Mouse (Mus musculus) myocyte (in vitro differentiated cells): ENCODE results near the gene Tnip2. TPM values are rescaled to one million over a fixed set of nuclear protein-coding genes. Genes with fewer than 3 reads are reported as not detected.

Experiments used
- H3K27me3 ChIP-seq: one replicate; pipeline ENCODE4 v1.6.1; 2011; ENCODE audit not compliant: control insufficient read depth, insufficient read depth, insufficient read length
- H3K36me3 ChIP-seq: one replicate; pipeline ENCODE4 v1.6.1; 2011; ENCODE audit not compliant: control insufficient read depth, insufficient read depth
- H3K4me2 ChIP-seq: one replicate; pipeline ENCODE4 v1.6.1; 2011; ENCODE audit warnings: low read depth, control low read depth
- H3K4me3 ChIP-seq: one replicate; pipeline ENCODE4 v1.5.1; 2011; ENCODE audit warnings: mild to moderate bottlenecking, control low read depth, moderate library complexity
- H3K79me2 ChIP-seq: one replicate; pipeline ENCODE4 v1.6.1; 2011; ENCODE audit not compliant: control insufficient read depth, insufficient read depth
- H3ac ChIP-seq: one replicate; pipeline ENCODE4 v1.6.1; 2011; ENCODE audit not compliant: control insufficient read depth, insufficient read length
- CEBPB ChIP-seq: IDR thresholded peaks from 2 replicates; pipeline ENCODE4 v1.6.1; 2011; ENCODE audit warnings: mild to moderate bottlenecking, moderate library complexity; ENCODE audit not compliant: poor library complexity, insufficient read depth, severe bottlenecking
- E2F4 ChIP-seq: IDR thresholded peaks from one replicate; pipeline ENCODE4 v1.6.1; 2011; ENCODE audit warnings: mild to moderate bottlenecking, control low read depth, moderate library complexity; ENCODE audit not compliant: insufficient read depth
- MAX ChIP-seq: IDR thresholded peaks from one replicate; pipeline ENCODE4 v1.6.1; 2011; ENCODE audit warnings: low read depth, mild to moderate bottlenecking, control low read depth
- MYOD1 ChIP-seq, 3 experiments: IDR thresholded peaks; one replicate each; pipeline ENCODE4 v1.6.1; 2011; ENCODE audit warnings: control low read depth in 2 of 3, low read depth in 2 of 3, mild to moderate bottlenecking in 2 of 3, moderate library complexity in 1 of 3; ENCODE audit not compliant: insufficient read length in 2 of 3, control insufficient read depth in 1 of 3
- MYOG ChIP-seq, 3 experiments: IDR thresholded peaks; one replicate each; pipeline ENCODE4 v1.6.1; 2011; ENCODE audit warnings: control low read depth in 2 of 3, low read depth in 2 of 3, mild to moderate bottlenecking in 2 of 3; ENCODE audit not compliant: insufficient read length in 2 of 3, control insufficient read depth in 1 of 3, insufficient read depth in 1 of 3
- POLR2A ChIP-seq: IDR thresholded peaks from one replicate; pipeline ENCODE4 v1.6.1; 2011; ENCODE audit warnings: low read depth, mild to moderate bottlenecking, control low read depth, moderate library complexity; ENCODE audit not compliant: insufficient read length
- POLR2AphosphoS2 ChIP-seq: IDR thresholded peaks from one replicate; pipeline ENCODE4 v1.6.1; 2011; ENCODE audit warnings: low read depth, control low read depth; ENCODE audit not compliant: insufficient read length
- REST ChIP-seq: IDR thresholded peaks from one replicate; pipeline ENCODE4 v1.6.1; 2011; ENCODE audit warnings: mild to moderate bottlenecking, control low read depth, moderate library complexity; ENCODE audit not compliant: insufficient read depth, insufficient read length
- SRF ChIP-seq: IDR thresholded peaks from one replicate; pipeline ENCODE4 v1.6.1; 2011; ENCODE audit warnings: low read depth; ENCODE audit not compliant: control insufficient read depth, insufficient read length
- TCF12 ChIP-seq: IDR thresholded peaks from one replicate; pipeline ENCODE4 v1.6.1; 2011; ENCODE audit warnings: mild to moderate bottlenecking, control low read depth; ENCODE audit not compliant: poor library complexity, insufficient read depth, severe bottlenecking
- TCF3 ChIP-seq: IDR thresholded peaks from one replicate; pipeline ENCODE4 v1.6.1; 2011; ENCODE audit warnings: low read depth, control low read depth; ENCODE audit not compliant: insufficient read length
- USF1 ChIP-seq: IDR thresholded peaks from one replicate; pipeline ENCODE4 v1.6.1; 2011; ENCODE audit warnings: low read depth, mild to moderate bottlenecking, control low read depth, moderate library complexity
- polyA plus RNA-seq: library from polyadenylated mRNA; unstranded; fragments of >200 nt; fragmentation: generic; extraction: Trizol; gene quantifications from one replicate; pipeline ENCODE4 v1.2.1, GENCODE M21; 2012; ENCODE audit warnings: missing spikeins

Gene Tnip2
- polyA plus RNA-seq, 1 experiment: 10.6 TPM

- TF ChIP-seq MYOD1 (IDR thresholded peaks at IDR 0.05; ENCODE audit: control insufficient read depth in 1 of 3, insufficient read length in 2 of 3, low read depth in 2 of 3) (no peak), REST (no peak), MYOG (IDR thresholded peaks at IDR 0.05; ENCODE audit: control insufficient read depth in 1 of 3, insufficient read depth in 1 of 3, insufficient read length in 2 of 3, low read depth in 2 of 3) (no peak), CEBPB (no peak), TCF3 (no peak), TCF12 (no peak), E2F4 (no peak), POLR2AphosphoS2 (no peak), SRF (no peak), USF1 (no peak), POLR2A (no peak), MAX (no peak)
Measured at GRCm38 (mm10) chr5:34468039-34468775, 45.6 kb downstream of the Tnip2 start.

GRCm38 (mm10) chr5:34466648-34467047 is 47.1 kb downstream of the Tnip2 start:
- no peak overlapping the region for H3ac ChIP-seq
- peaks cover 4% of the 10 kb centered on the region for H3K79me2 ChIP-seq
- no peaks in the 10 kb centered on the region for H3K27me3 ChIP-seq
- no peak for TF ChIP-seq POLR2AphosphoS2
- TF ChIP-seq USF1: no peak
- TF ChIP-seq CEBPB: no peak
- no peak for TF ChIP-seq SRF
- TF ChIP-seq MYOG (IDR thresholded peaks at IDR 0.05; ENCODE audit: control insufficient read depth in 1 of 3, insufficient read depth in 1 of 3, insufficient read length in 2 of 3, low read depth in 2 of 3): no peak
- no peak for TF ChIP-seq TCF3
- TF ChIP-seq MAX: no peak
- no peak for TF ChIP-seq POLR2A
- no peak for TF ChIP-seq MYOD1 (IDR thresholded peaks at IDR 0.05; ENCODE audit: control insufficient read depth in 1 of 3, insufficient read length in 2 of 3, low read depth in 2 of 3)
- TF ChIP-seq E2F4: no peak
- no peak for TF ChIP-seq TCF12
- TF ChIP-seq REST: no peak
- H3K4me3 ChIP-seq: no peak overlapping the region
- H3K36me3 ChIP-seq: peaks cover 27% of the 10 kb centered on the region
- H3K4me2 ChIP-seq: no peak overlapping the region

More at GRCm38 (mm10) chr5:34468039-34468775, 45.6 kb downstream of the Tnip2 start:
- Histone ChIP-seq H3K79me2 (peaks cover 4% of the 10 kb centered on the region), H3ac (no peak overlapping the region), H3K27me3 (no peaks in the 10 kb centered on the region), H3K4me3 (no peak overlapping the region), H3K4me2 (no peak overlapping the region), H3K36me3 (peaks cover 21% of the 10 kb centered on the region)

- H3K79me2 ChIP-seq: peaks cover 4% of the 10 kb centered on the region
- no peak overlapping the region for H3ac ChIP-seq
- H3K4me2 ChIP-seq: no peak overlapping the region
- TF ChIP-seq POLR2A (no peak), TCF12 (no peak), MYOD1 (IDR thresholded peaks at IDR 0.05; ENCODE audit: control insufficient read depth in 1 of 3, insufficient read length in 2 of 3, low read depth in 2 of 3) (no peak), MYOG (IDR thresholded peaks at IDR 0.05; ENCODE audit: control insufficient read depth in 1 of 3, insufficient read depth in 1 of 3, insufficient read length in 2 of 3, low read depth in 2 of 3) (no peak), TCF3 (no peak), CEBPB (no peak), E2F4 (no peak), POLR2AphosphoS2 (no peak), USF1 (no peak), SRF (no peak), REST (no peak), MAX (no peak)
- H3K4me3 ChIP-seq: no peak overlapping the region
- no peaks in the 10 kb centered on the region for H3K27me3 ChIP-seq
- H3K36me3 ChIP-seq: peaks cover 32% of the 10 kb centered on the region
Measured at GRCm38 (mm10) chr5:34466079-34466478, 47.7 kb downstream of the Tnip2 start.

- Histone ChIP-seq H3K36me3 (peaks cover 51% of the 10 kb centered on the region), H3ac (no peak overlapping the region), H3K79me2 (no peaks in the 10 kb centered on the region), H3K27me3 (no peaks in the 10 kb centered on the region), H3K4me3 (no peak overlapping the region), H3K4me2 (no peak overlapping the region)
- TF ChIP-seq POLR2A (no peak), REST (no peak), POLR2AphosphoS2 (no peak), MAX (no peak), USF1 (no peak), TCF12 (no peak), E2F4 (no peak), MYOG (IDR thresholded peaks at IDR 0.05; ENCODE audit: control insufficient read depth in 1 of 3, insufficient read depth in 1 of 3, insufficient read length in 2 of 3, low read depth in 2 of 3) (no peak), SRF (no peak), MYOD1 (IDR thresholded peaks at IDR 0.05; ENCODE audit: control insufficient read depth in 1 of 3, insufficient read length in 2 of 3, low read depth in 2 of 3) (no peak), TCF3 (no peak), CEBPB (no peak)
Measured at GRCm38 (mm10) chr5:34461841-34462240, 52.0 kb downstream of the Tnip2 start.
